Mouse (Mus musculus) bone marrow macrophage, adult 2 months (primary cell): ENCODE results near the gene AI464131.

Source experiments
- CTCF ChIP-seq: IDR thresholded peaks from 2 replicates; pipeline ENCODE4 v1.5.1; 2012; ENCODE audit warnings: low read depth, mild to moderate bottlenecking, low read length, moderate library complexity
- POLR2A ChIP-seq: IDR thresholded peaks from 2 replicates; pipeline ENCODE4 v1.6.1; 2012; ENCODE audit warnings: mild to moderate bottlenecking, low read depth, low read length, borderline replicate concordance

DNA sequence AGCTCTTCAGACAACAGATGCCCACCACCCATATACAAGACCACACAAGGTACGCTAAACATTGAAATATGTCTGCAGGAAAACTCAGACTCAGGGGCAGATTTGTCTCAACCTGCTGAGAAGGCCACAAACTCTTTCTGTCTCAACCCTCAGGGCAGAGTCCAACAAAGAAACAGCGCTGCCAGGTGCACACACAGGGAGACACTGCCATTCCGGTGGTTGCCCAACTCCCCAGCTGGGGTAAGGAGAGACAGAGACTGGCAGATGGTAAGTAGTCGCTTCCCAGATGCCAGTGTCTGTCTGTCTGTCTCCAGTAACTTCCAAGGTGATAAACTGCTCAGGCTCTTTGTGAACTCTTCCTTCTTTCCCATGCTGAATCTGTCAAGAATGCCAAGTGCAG is 2.1 kb downstream of the AI464131 start:
- no peak for TF ChIP-seq POLR2A
- no peak for TF ChIP-seq CTCF
